ENCODE assay signal across 19 mouse cellular contexts in genomic region chrX:77451977-77452675, GRCm38 (mm10). TPM values are rescaled to one million over a fixed set of nuclear protein-coding genes. Genes with fewer than 3 reads are reported as not detected.
DNase-seq lines count a peak whose midpoint lies in the region; ATAC-seq and TF ChIP-seq lines count a peak whose summit lies in the region.
"Had no signal": no experiment of that assay in that cellular context is flagged by ENCODE, and none has a peak within 500 bp of the region (broad histone marks: within the 10 kb centered on the region; RNA-seq: fewer than 3 reads in every experiment).

No protein-coding gene starts in this region.

- H3K4me1 ChIP-seq in hindbrain, embryonic 11.5 days (replicated peaks; ENCODE audit: control insufficient read depth, insufficient read depth, low read length), result no peaks in the 10 kb centered on the region
- H3K4me1 ChIP-seq in hindbrain, embryonic 10.5 days (replicated peaks), result 0 out of 2 replicates have a peak, but pooled peaks cover 4% of the 10 kb centered on the region
- H3K4me1 ChIP-seq in forebrain, embryonic 16.5 days (replicated peaks; ENCODE audit: control insufficient read depth, insufficient read depth, low read length), result no peaks in the 10 kb centered on the region
- H3K4me1 ChIP-seq: embryonic facial prominence, embryonic 10.5 days; lung, embryonic 15.5 days had no signal

- no peak overlapping the region for H3K4me2 ChIP-seq in hindbrain, embryonic 11.5 days (replicated peaks; ENCODE audit: low read depth, low read length)
- H3K4me2 ChIP-seq in forebrain, embryonic 16.5 days (ENCODE audit: low read length), result no peak overlapping the region
- H3K4me2 ChIP-seq: lung, embryonic 15.5 days had no signal

- TF ChIP-seq CTCF in brain, embryonic 14.5 days (IDR thresholded peaks at IDR 0.05; ENCODE audit: borderline replicate concordance, extremely low read depth, insufficient read depth, insufficient read length), result no peak

- H3K9ac ChIP-seq in hindbrain, embryonic 11.5 days (ENCODE audit: low read depth, low read length), result no peak overlapping the region
- no peak overlapping the region for H3K9ac ChIP-seq in forebrain, embryonic 16.5 days (replicated peaks; ENCODE audit: low read depth, low read length)
- H3K9ac ChIP-seq: lung, embryonic 15.5 days had no signal

- no peak overlapping the region for H3K4me3 ChIP-seq in hindbrain, embryonic 11.5 days (ENCODE audit: low read depth, low read length)
- no peak overlapping the region for H3K4me3 ChIP-seq in hindbrain, embryonic 10.5 days
- H3K4me3 ChIP-seq in forebrain, embryonic 16.5 days (replicated peaks; ENCODE audit: low read length), result no peak overlapping the region
- H3K4me3 ChIP-seq: embryonic facial prominence, embryonic 10.5 days; erythroblast, embryonic 14.5 days; gastrocnemius, adult 2 months; heart, adult 2 months; lung, embryonic 15.5 days had no signal

- no peak for TF ChIP-seq POLR2A in brain, embryonic 14.5 days (IDR thresholded peaks at IDR 0.05; ENCODE audit: borderline replicate concordance, extremely low read depth, insufficient read depth, insufficient read length, poor library complexity, severe bottlenecking)

- H3K9me3 ChIP-seq in hindbrain, embryonic 11.5 days (ENCODE audit: control insufficient read depth, low read length), result no peaks in the 10 kb centered on the region
- H3K9me3 ChIP-seq in hindbrain, embryonic 10.5 days, result no peaks in the 10 kb centered on the region
- H3K9me3 ChIP-seq in forebrain, embryonic 16.5 days (ENCODE audit: control insufficient read depth, low read length), result no peaks in the 10 kb centered on the region
- H3K9me3 ChIP-seq: embryonic facial prominence, embryonic 10.5 days; lung, embryonic 15.5 days had no signal

- no peaks in the 10 kb centered on the region for H3K36me3 ChIP-seq in hindbrain, embryonic 11.5 days (ENCODE audit: control insufficient read depth, insufficient read depth, low read length)
- H3K36me3 ChIP-seq in hindbrain, embryonic 10.5 days, result no peaks in the 10 kb centered on the region
- no peaks in the 10 kb centered on the region for H3K36me3 ChIP-seq in forebrain, embryonic 16.5 days (ENCODE audit: control insufficient read depth, insufficient read depth)
- H3K36me3 ChIP-seq: embryonic facial prominence, embryonic 10.5 days; lung, embryonic 15.5 days had no signal

- H3K27ac ChIP-seq in hindbrain, embryonic 11.5 days (ENCODE audit: low read depth, low read length), result no peak overlapping the region
- H3K27ac ChIP-seq in hindbrain, embryonic 10.5 days, result no peak overlapping the region
- no peak overlapping the region for H3K27ac ChIP-seq in forebrain, embryonic 16.5 days (ENCODE audit: low read length)
- H3K27ac ChIP-seq: embryonic facial prominence, embryonic 10.5 days; gastrocnemius, adult 2 months; heart, adult 2 months; lung, embryonic 15.5 days had no signal

- 55% methylated on average over 1 of the region's 1 CpGs for WGBS in hindbrain, embryonic 11.5 days
- 74% methylated on average over 1 of the region's 1 CpGs for WGBS in hindbrain, embryonic 10.5 days
- 56% methylated on average over 1 of the region's 1 CpGs for WGBS in forebrain, embryonic 16.5 days

- H3K27me3 ChIP-seq in hindbrain, embryonic 11.5 days (ENCODE audit: control insufficient read depth, insufficient read depth, low read length), result no peaks in the 10 kb centered on the region
- no peaks in the 10 kb centered on the region for H3K27me3 ChIP-seq in hindbrain, embryonic 10.5 days (ENCODE audit: insufficient read depth, poor library complexity, severe bottlenecking)
- H3K27me3 ChIP-seq in forebrain, embryonic 16.5 days (replicated peaks; ENCODE audit: control insufficient read depth, insufficient read depth, low read length), result no peaks in the 10 kb centered on the region
- H3K27me3 ChIP-seq: lung, embryonic 15.5 days had no signal

- ATAC-seq in hindbrain, embryonic 11.5 days (ENCODE audit: low FRiP score), result peak; percentile 64; the same call in 1 of the 2 replicates
- ATAC-seq in forebrain, embryonic 16.5 days, result peak; percentile 69; the same call in 1 of the 2 replicates

- DNase-seq in hindbrain, embryonic 11.5 days (ENCODE audit: low spot score), result peak; percentile 32
- no peak for DNase-seq in hindbrain, embryonic 10.5 days (ENCODE audit: low spot score)
- peak; percentile 76 for DNase-seq in brain, embryonic 14.5 days (ENCODE audit: low read depth)
- DNase-seq in mesoderm, embryonic 11.5 days (ENCODE audit: low read depth, low spot score), result peak; percentile 8
- no peak for DNase-seq in kidney, adult 11 months
- DNase-seq in testis, postnatal 14 days (ENCODE audit: low spot score), result no peak
- DNase-seq in cerebellum, postnatal 25 days, result no peak
- DNase-seq: B cell, adult 2 months; cerebellum, adult 11-12 months; gastrocnemius, adult 2 months; heart, adult 2 months; kidney, postnatal 14 days; layer of hippocampus, adult 9-11 months; right cerebral cortex, postnatal 25 days; thymus, adult 18-20 months had no signal

RNA-seq across cellular contexts. Expression of gene Tbl1x, which starts 58.7 kb away (rescaled TPM):
- polyA plus RNA-seq in hindbrain, embryonic 11.5 days (2014; fragmentation: Nextera tagmentation; extraction: Ambion mirVana), result 73.0 and 74.3 TPM in 2 replicates
- 46.4 and 65.0 TPM in 2 replicates for polyA plus RNA-seq in hindbrain, embryonic 10.5 days (2016; fragmentation: Nextera tagmentation; extraction: Ambion mirVana)
- polyA plus RNA-seq in brain, embryonic 14.5 days (2012; rRNA removed), result 47.0 and 51.8 TPM in 2 replicates
- polyA plus RNA-seq in forebrain, embryonic 16.5 days (2015; fragmentation: Nextera tagmentation; extraction: Ambion mirVana), result 55.5 and 59.8 TPM in 2 replicates

Comparison
In these comparisons a context has a peak if more than half of its experiments do, and no peak if none do; other contexts are left out.
1. DNase-seq: peak in hindbrain, embryonic 11.5 days (single experiment), brain, embryonic 14.5 days (single experiment) and mesoderm, embryonic 11.5 days (single experiment); none in hindbrain, embryonic 10.5 days (single experiment), kidney, adult 11 months (single experiment), testis, postnatal 14 days (single experiment) and cerebellum, postnatal 25 days (0 of 2).